Mouse (Mus musculus) midbrain, embryonic 11.5 days (tissue): ENCODE results near the gene Ercc2. TPM values are rescaled to one million over a fixed set of nuclear protein-coding genes. Genes with fewer than 3 reads are reported as not detected.
A peak's percentile ranks its signal among the peaks of the same experiment; 100 is the strongest.

Source experiments
- ATAC-seq: fragments of 200-750 bp; cut with Nextera tagmentation; 2 replicates; pipeline ENCODE4 v1.8.0; 2017; ENCODE audit warnings: moderate TSS enrichment, moderate library complexity; ENCODE audit not compliant: low FRiP score
- DNase-seq: peaks from one replicate; pipeline ENCODE4 v3.0.0; 2015; ENCODE audit warnings: low spot score; ENCODE audit errors: missing footprints
- H3K27ac ChIP-seq: fragments of 300-500 bp; sonication (generic); 2 replicates; pipeline ENCODE4 v1.5.1; 2014; ENCODE audit warnings: low read depth, low read length
- H3K27me3 ChIP-seq: fragments of 300-500 bp; sonication (generic); 2 replicates; pipeline ENCODE4 v1.6.1; 2014; ENCODE audit warnings: mild to moderate bottlenecking, low read length, moderate library complexity, mixed read lengths; ENCODE audit not compliant: control insufficient read depth, insufficient read depth
- H3K36me3 ChIP-seq: fragments of 300-500 bp; sonication (generic); 2 replicates; pipeline ENCODE4 v1.6.1; 2014; ENCODE audit warnings: mild to moderate bottlenecking, low read length, moderate library complexity, mixed read lengths; ENCODE audit not compliant: control insufficient read depth, insufficient read depth
- H3K4me1 ChIP-seq: fragments of 300-500 bp; sonication (generic); 2 replicates; pipeline ENCODE4 v1.6.1; 2014; ENCODE audit warnings: low read length; ENCODE audit not compliant: control insufficient read depth, insufficient read depth
- H3K4me2 ChIP-seq: fragments of 300-500 bp; sonication (generic); 2 replicates; pipeline ENCODE4 v1.6.1; 2014; ENCODE audit warnings: mild to moderate bottlenecking, moderate library complexity
- H3K4me3 ChIP-seq: fragments of 300-500 bp; sonication (generic); 2 replicates; pipeline ENCODE4 v1.5.1; 2014; ENCODE audit warnings: low read depth, low read length
- H3K9ac ChIP-seq: fragments of 300-500 bp; sonication (generic); 2 replicates; pipeline ENCODE4 v1.6.1; 2014; ENCODE audit warnings: low read length
- H3K9me3 ChIP-seq: fragments of 300-500 bp; sonication (generic); 2 replicates; pipeline ENCODE4 v1.6.1; 2016; ENCODE audit warnings: low read length; ENCODE audit not compliant: control insufficient read depth
- WGBS: fragments of 180-500 bp; shearing (Covaris S2); extraction: QIAGEN DNeasy Blood & Tissue Kit; methylation state at CpG from one replicate; pipeline ENCODE4 v1.1.7; 2014; 5-methylcytosine and 5-hydroxymethylcytosine counted together
- polyA plus RNA-seq: library from polyadenylated mRNA; unstranded; fragments of >200 nt; fragmentation: Nextera tagmentation; extraction: Ambion mirVana; gene quantifications from 2 replicates; pipeline ENCODE4 v1.2.1, GENCODE M21; 2014

The Ercc2 gene
- polyA plus RNA-seq, 1 experiment from 2014 or later: 10.3 TPM

DNA sequence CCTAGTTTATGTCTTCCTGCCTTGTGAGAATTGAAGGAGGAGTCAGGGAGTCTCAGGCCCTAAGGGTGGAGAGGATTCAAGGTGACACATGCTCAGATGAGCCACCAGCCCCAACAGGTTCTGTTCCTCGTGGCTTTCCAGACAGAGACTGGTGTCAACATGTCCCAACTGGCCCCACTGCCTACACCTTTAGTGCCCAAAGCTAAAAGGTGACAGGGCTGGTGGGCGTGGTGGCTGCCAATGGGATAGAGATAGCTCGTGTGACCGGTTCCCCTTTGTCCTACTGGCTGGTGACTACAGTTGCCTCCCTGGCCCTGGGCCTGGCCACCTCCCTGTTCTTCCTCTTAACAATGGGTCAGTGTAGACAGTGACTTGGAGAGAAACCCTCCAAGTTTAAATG lies 16.4 kb upstream of the Ercc2 start:
- H3K4me1 ChIP-seq: peaks cover 18% of the 10 kb centered on the region
- DNase-seq: no peak
- no peak overlapping the region for H3K9ac ChIP-seq
- no peak overlapping the region for H3K4me3 ChIP-seq
- 75% methylated on average over 4 of the region's 4 CpGs for WGBS
- H3K27me3 ChIP-seq: no peaks in the 10 kb centered on the region
- H3K36me3 ChIP-seq: no peaks in the 10 kb centered on the region
- ATAC-seq: no peak
- H3K4me2 ChIP-seq: no peak overlapping the region
- no peak overlapping the region for H3K27ac ChIP-seq
- H3K9me3 ChIP-seq: no peaks in the 10 kb centered on the region

DNA sequence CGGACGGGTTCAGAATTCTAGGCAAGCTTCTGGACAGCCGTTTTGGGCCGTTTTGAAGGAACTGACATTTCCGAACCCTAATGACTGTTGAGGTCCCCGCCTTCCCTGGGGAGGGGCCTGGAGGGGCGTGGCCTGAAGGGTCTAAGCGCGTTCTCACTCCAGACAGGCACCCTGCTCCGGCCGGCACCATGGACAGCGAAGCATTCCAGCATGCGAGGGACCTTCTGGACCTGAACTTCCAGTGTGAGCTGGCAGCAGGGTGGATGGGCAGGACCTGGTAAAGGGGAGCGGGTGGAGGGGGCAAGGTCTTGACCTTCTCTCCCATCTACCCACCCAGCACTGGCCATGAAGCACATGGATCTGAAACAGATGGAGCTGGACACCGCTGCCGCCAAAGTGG lies 13.4 kb upstream of the Ercc2 start:
- H3K27ac ChIP-seq: no peak overlapping the region
- DNase-seq: peak; percentile 75

DNA sequence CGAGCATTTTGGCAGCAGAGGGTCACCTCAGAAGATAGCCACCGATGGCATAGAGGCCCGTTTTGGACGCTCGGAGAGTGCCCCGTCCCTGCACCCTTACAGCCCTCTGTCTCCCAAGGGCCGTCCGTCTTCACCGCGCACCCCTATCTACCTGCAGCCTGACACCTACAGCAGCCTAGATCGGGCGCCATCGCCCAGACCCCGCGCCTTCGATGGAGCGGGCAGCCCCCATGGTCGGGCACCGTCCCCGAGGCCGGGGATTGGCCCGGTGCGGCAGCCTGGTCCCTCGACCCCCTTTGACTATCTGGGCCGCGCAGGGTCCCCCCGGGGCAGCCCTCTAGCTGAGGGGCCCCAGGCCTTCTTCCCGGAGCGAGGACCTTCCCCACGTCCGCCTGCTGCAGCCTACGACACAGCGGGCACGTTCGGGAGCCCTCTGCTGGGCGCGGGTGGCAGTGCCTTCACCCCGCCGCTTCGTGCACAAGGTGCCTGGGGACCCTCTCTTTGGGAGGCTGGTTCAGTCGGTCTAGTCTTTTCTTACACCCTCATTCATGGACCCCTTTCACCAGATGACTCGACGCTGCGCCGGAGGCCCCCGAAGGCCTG lies 11.9 kb upstream of the Ercc2 start:
- H3K36me3 ChIP-seq: no peaks in the 10 kb centered on the region
- H3K27me3 ChIP-seq: no peaks in the 10 kb centered on the region
- no peaks in the 10 kb centered on the region for H3K9me3 ChIP-seq
- DNase-seq (peak; percentile 98), ATAC-seq (peak; percentile 91)
- 11% methylated on average over 46 of the region's 46 CpGs for WGBS
- peak overlapping the region; percentile 37 for H3K4me3 ChIP-seq
- peak overlapping the region; percentile 50 for H3K4me2 ChIP-seq
- H3K9ac ChIP-seq: peak overlapping the region; percentile 71
- H3K27ac ChIP-seq: no peak overlapping the region
- H3K4me1 ChIP-seq: no peaks in the 10 kb centered on the region

More for the DNA sequence above, 13.4 kb upstream of the Ercc2 start:
- H3K4me2 ChIP-seq: no peak overlapping the region
- WGBS: 25% methylated on average over 16 of the region's 16 CpGs
- H3K4me1 ChIP-seq: no peaks in the 10 kb centered on the region; the same call in 1 of the 2 replicates
- H3K27me3 ChIP-seq: no peaks in the 10 kb centered on the region
- no peaks in the 10 kb centered on the region for H3K36me3 ChIP-seq
- no peak for ATAC-seq
- H3K9ac ChIP-seq: no peak overlapping the region
- no peaks in the 10 kb centered on the region for H3K9me3 ChIP-seq
- H3K4me3 ChIP-seq: no peak overlapping the region

DNA sequence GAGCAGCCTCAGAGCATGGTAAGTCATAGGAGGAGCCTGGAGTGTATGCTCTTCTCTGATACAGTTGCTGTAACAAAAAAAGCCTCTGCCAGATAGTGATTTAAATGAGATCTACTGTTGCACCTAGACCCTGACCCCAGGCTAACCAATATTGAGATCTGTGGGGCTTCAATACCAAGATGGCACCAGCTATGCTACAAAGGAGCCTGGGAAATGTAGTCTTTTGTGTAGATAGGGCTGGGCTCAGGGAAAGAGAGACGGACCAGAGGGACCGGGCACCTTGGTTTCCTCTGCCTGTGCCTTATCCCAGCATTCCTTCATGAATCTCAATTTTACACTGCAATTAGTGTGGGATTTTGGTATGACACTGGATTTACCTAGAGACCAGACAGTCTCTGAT lies 8.4 kb upstream of the Ercc2 start:
- no peak overlapping the region for H3K27ac ChIP-seq
- ATAC-seq (no peak), DNase-seq (no peak)
- H3K9ac ChIP-seq: no peak overlapping the region
- no peaks in the 10 kb centered on the region for H3K27me3 ChIP-seq
- H3K9me3 ChIP-seq: no peaks in the 10 kb centered on the region
- no peaks in the 10 kb centered on the region for H3K4me1 ChIP-seq
- H3K4me3 ChIP-seq: no peak overlapping the region
- no peaks in the 10 kb centered on the region; the same call in 1 of the 2 replicates for H3K36me3 ChIP-seq
- WGBS: 82% methylated on average over 2 of the region's 2 CpGs
- H3K4me2 ChIP-seq: no peak overlapping the region

- WGBS: 83% methylated on average over 18 of the region's 18 CpGs
- ATAC-seq (no peak), DNase-seq (peak; percentile 31)
- Histone ChIP-seq H3K27me3 (no peaks in the 10 kb centered on the region), H3K9me3 (no peaks in the 10 kb centered on the region), H3K27ac (no peak overlapping the region), H3K4me1 (no peaks in the 10 kb centered on the region), H3K4me2 (no peak overlapping the region), H3K4me3 (no peak overlapping the region), H3K9ac (no peak overlapping the region), H3K36me3 (no peaks in the 10 kb centered on the region; the same call in 1 of the 2 replicates)
Measured at GRCm38 (mm10) chr7:19375368-19375767, 6.4 kb upstream of the Ercc2 start.

DNA sequence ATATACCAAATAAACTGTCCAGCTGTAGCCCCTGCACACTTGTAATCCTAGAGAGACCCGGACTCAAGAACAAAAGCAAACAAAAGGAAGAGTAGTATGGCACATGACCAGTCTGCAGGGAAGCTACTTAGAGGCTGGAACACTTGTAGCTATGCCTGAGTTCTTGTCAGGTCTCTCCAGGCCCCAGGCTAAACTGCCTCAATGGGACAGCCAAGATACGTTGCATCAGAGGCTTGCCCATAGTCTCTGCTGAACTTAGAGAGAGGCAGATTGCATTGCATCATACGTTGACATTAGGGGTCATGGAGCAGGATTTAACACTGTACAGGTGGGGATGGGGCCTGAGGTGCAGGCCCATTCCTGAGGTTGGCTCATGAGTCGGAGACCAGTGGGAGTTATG lies 5.8 kb upstream of the Ercc2 start:
- Histone ChIP-seq H3K4me3 (no peak overlapping the region), H3K27ac (no peak overlapping the region), H3K36me3 (no peaks in the 10 kb centered on the region; the same call in 1 of the 2 replicates), H3K4me2 (no peak overlapping the region), H3K27me3 (no peaks in the 10 kb centered on the region), H3K9ac (no peak overlapping the region), H3K4me1 (no peaks in the 10 kb centered on the region), H3K9me3 (no peaks in the 10 kb centered on the region)
- ATAC-seq (no peak), DNase-seq (peak; percentile 59)
- WGBS: 83% methylated on average over 4 of the region's 4 CpGs

- H3K4me1 ChIP-seq: peaks cover 7% of the 10 kb centered on the region
- WGBS: 66% methylated on average over 8 of the region's 8 CpGs
- DNase-seq (peak; percentile 75), ATAC-seq (no peak)
- no peak overlapping the region for H3K4me3 ChIP-seq
- H3K9me3 ChIP-seq: no peaks in the 10 kb centered on the region
- no peaks in the 10 kb centered on the region; the same call in 1 of the 2 replicates for H3K36me3 ChIP-seq
- H3K9ac ChIP-seq: no peak overlapping the region
- no peak overlapping the region for H3K27ac ChIP-seq
- no peak overlapping the region for H3K4me2 ChIP-seq
- H3K27me3 ChIP-seq: no peaks in the 10 kb centered on the region
Measured at GRCm38 (mm10) chr7:19378049-19378448, 3.8 kb upstream of the Ercc2 start.

DNA sequence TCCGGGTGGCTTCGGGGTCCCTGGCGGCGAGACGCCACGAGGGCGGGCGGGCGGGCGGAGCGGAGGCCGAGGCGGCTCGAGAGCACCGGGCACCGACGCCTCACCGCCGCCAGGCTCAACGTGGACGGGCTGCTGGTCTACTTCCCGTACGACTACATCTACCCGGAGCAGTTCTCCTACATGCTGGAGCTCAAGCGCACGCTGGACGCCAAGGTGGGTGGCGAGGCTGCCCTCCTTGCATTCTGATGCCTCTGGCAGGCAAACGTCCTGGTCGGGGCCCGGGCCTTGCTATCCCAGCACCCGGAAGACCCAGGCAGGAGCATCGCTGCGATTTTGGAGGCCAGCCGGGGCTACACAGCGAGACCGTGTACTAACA lies 344 bp downstream of the Ercc2 start:
- peak; percentile 91 for DNase-seq
- H3K27ac ChIP-seq: no peak overlapping the region; the same call in 1 of the 2 replicates

GRCm38 (mm10) chr7:19383708-19384107 lies 1.9 kb downstream of the Ercc2 start:
- Histone ChIP-seq H3K36me3 (peaks cover 21% of the 10 kb centered on the region), H3K4me3 (no peak overlapping the region)
- ATAC-seq: no peak

More for the DNA sequence above, 344 bp downstream of the Ercc2 start:
- Histone ChIP-seq H3K4me1 (peaks cover 10% of the 10 kb centered on the region), H3K4me2 (peak overlapping the region; percentile 92), H3K27me3 (no peaks in the 10 kb centered on the region), H3K36me3 (peaks cover 18% of the 10 kb centered on the region), H3K9me3 (no peaks in the 10 kb centered on the region), H3K9ac (peak overlapping the region; percentile 87), H3K4me3 (peak overlapping the region; percentile 98)
- peak; percentile 70; the same call in 1 of the 2 replicates for ATAC-seq
- WGBS: under 1% methylated on average over 27 of the region's 37 CpGs

More at GRCm38 (mm10) chr7:19383708-19384107, 1.9 kb downstream of the Ercc2 start:
- Histone ChIP-seq H3K9me3 (no peaks in the 10 kb centered on the region), H3K4me2 (no peak overlapping the region), H3K4me1 (peaks cover 16% of the 10 kb centered on the region), H3K27ac (no peak overlapping the region), H3K27me3 (no peaks in the 10 kb centered on the region), H3K9ac (no peak overlapping the region)
- 94% methylated on average over 9 of the region's 9 CpGs for whole genome bisulfite sequencing
- DNase-seq: no peak
